ENCODE assay signal across 20 mouse cellular contexts in genomic region chr15:9600088-9600455, GRCm38 (mm10).
DNase-seq lines count a peak whose midpoint lies in the region; ATAC-seq and TF ChIP-seq lines count a peak whose summit lies in the region.
"Had no signal": no experiment of that assay in that cellular context is flagged by ENCODE, and none has a peak within 500 bp of the region (broad histone marks: within the 10 kb centered on the region; RNA-seq: fewer than 3 reads in every experiment).

No protein-coding gene starts in this region.

- H3K4me1 ChIP-seq in heart, embryonic 11.5 days (ENCODE audit: control insufficient read depth, insufficient read depth, low read length) = no peaks in the 10 kb centered on the region
- H3K4me1 ChIP-seq in kidney, adult 2 months (ENCODE audit: control insufficient read depth, insufficient read depth, low read length) = peaks cover 6% of the 10 kb centered on the region

- no peak overlapping the region for H3K4me2 ChIP-seq in heart, embryonic 11.5 days

- no peaks in the 10 kb centered on the region for H3K36me3 ChIP-seq in heart, embryonic 11.5 days (ENCODE audit: control insufficient read depth, insufficient read depth, low read length)
- H3K36me3 ChIP-seq in kidney, adult 2 months (ENCODE audit: control insufficient read depth, insufficient read depth, low read length) = no peaks in the 10 kb centered on the region
- H3K36me3 ChIP-seq: G1E had no signal

- no peak for ATAC-seq in heart, embryonic 11.5 days (replicated peaks; ENCODE audit: insufficient number of reproducible peaks, low FRiP score, low TSS enrichment)
- ATAC-seq: activated CD4-positive, CD25-positive, alpha-beta regulatory T cell, adult 4 months; CD4-positive, CD25-positive, alpha-beta regulatory T cell, adult 4 months; Patski had no signal

- no peak for TF ChIP-seq POLR2A in kidney, adult 2 months (IDR thresholded peaks at IDR 0.05; ENCODE audit: low read depth, low read length)

- no peaks in the 10 kb centered on the region for H3K9me3 ChIP-seq in heart, embryonic 11.5 days (replicated peaks; ENCODE audit: control insufficient read depth, low read length)
- H3K9me3 ChIP-seq: G1E had no signal

- H3K27ac ChIP-seq in heart, embryonic 11.5 days (ENCODE audit: low read depth, low read length) = no peak overlapping the region
- H3K27ac ChIP-seq in kidney, adult 2 months (ENCODE audit: insufficient read depth, low read depth, low read length) = no peak overlapping the region

- TF ChIP-seq CTCF in kidney, adult 2 months (conservative IDR thresholded peaks at IDR 0.05; ENCODE audit: insufficient read depth, insufficient read length, low read depth, low read length) = no peak

- 80% methylated on average over 6 of the region's 6 CpGs for WGBS in heart, embryonic 11.5 days (ENCODE audit: insufficient replicate concordance)
- WGBS in kidney, adult 2 months = 91% methylated on average over 6 of the region's 6 CpGs

- no peaks in the 10 kb centered on the region for H3K27me3 ChIP-seq in heart, embryonic 11.5 days (ENCODE audit: control insufficient read depth, insufficient read depth, low read length)
- no peaks in the 10 kb centered on the region for H3K27me3 ChIP-seq in kidney, adult 2 months (replicated peaks; ENCODE audit: control insufficient read depth, insufficient read depth, low read length)
- H3K27me3 ChIP-seq: CH12.LX had no signal

- no peak overlapping the region for H3K9ac ChIP-seq in heart, embryonic 11.5 days (ENCODE audit: low read depth, low read length)

- no peak overlapping the region for H3K4me3 ChIP-seq in heart, embryonic 11.5 days (ENCODE audit: low read depth, low read length)
- no peak overlapping the region for H3K4me3 ChIP-seq in kidney, adult 2 months (ENCODE audit: insufficient read depth, low read depth, low read length)

- peak; percentile 73 for DNase-seq in CD4-positive helper T cell, adult 2 months (ENCODE audit: low read depth, low spot score)
- DNase-seq in T-cell, adult 2 months (ENCODE audit: low spot score) = peak; percentile 48
- peak; percentile 74 for DNase-seq in naive thymus-derived CD4-positive, alpha-beta T cell, adult 2 months (ENCODE audit: low read depth)
- no peak for DNase-seq in heart, adult 18-20 months
- no peak for DNase-seq in kidney, adult 2 months
- DNase-seq: adrenal gland, adult 8-10 months; adrenal gland, postnatal 10 days; adrenal gland, postnatal 25 days; B cell, adult 2 months; cerebellum, adult 11 months; cerebellum, adult 11-12 months; cerebellum, adult 18-20 months; cerebellum, adult 2 months; cerebellum, adult 8-10 months had no signal

Comparison
In these comparisons a context has a peak if more than half of its experiments do, and no peak if none do; other contexts are left out.
1. DNase-seq: peak in CD4-positive helper T cell, adult 2 months (single experiment), T-cell, adult 2 months (single experiment) and naive thymus-derived CD4-positive, alpha-beta T cell, adult 2 months (single experiment); none in heart, adult 18-20 months (0 of 2) and kidney, adult 2 months (single experiment).